Mouse (Mus musculus) forebrain, embryonic 12.5 days (tissue): ENCODE measurements around the gene Olfm3. TPM values are rescaled to one million over a fixed set of nuclear protein-coding genes. Genes with fewer than 3 reads are reported as not detected.

Experiments
- ATAC-seq: fragments of 200-750 bp; cut with Nextera tagmentation; 2 replicates; pipeline ENCODE4 v1.8.0; 2017; ENCODE audit warnings: moderate TSS enrichment; ENCODE audit not compliant: low FRiP score
- H3K27ac ChIP-seq: fragments of 300-500 bp; sonication (generic); 2 replicates; pipeline ENCODE4 v1.5.1; 2016; ENCODE audit warnings: mild to moderate bottlenecking
- H3K27me3 ChIP-seq: fragments of 300-500 bp; sonication (generic); 2 replicates; pipeline ENCODE4 v1.6.1; 2016; ENCODE audit warnings: mild to moderate bottlenecking
- H3K36me3 ChIP-seq: fragments of 300-500 bp; sonication (generic); replicated peaks from 2 replicates; pipeline ENCODE4 v1.6.1; 2016; ENCODE audit warnings: mild to moderate bottlenecking
- H3K4me1 ChIP-seq: fragments of 300-500 bp; sonication (generic); 2 replicates; pipeline ENCODE4 v1.6.1; 2016
- H3K4me2 ChIP-seq: fragments of 300-500 bp; sonication (generic); 2 replicates; pipeline ENCODE4 v1.6.1; 2016; ENCODE audit warnings: mild to moderate bottlenecking, moderate library complexity
- H3K4me3 ChIP-seq: fragments of 300-500 bp; sonication (generic); replicated peaks from 2 replicates; pipeline ENCODE4 v1.5.1; 2016; ENCODE audit warnings: mild to moderate bottlenecking
- H3K9ac ChIP-seq: fragments of 300-500 bp; sonication (generic); 2 replicates; pipeline ENCODE4 v1.6.1; 2016; ENCODE audit warnings: mild to moderate bottlenecking
- H3K9me3 ChIP-seq: fragments of 300-500 bp; sonication (generic); 2 replicates; pipeline ENCODE4 v1.6.1; 2016
- WGBS: fragments of 180-500 bp; shearing (Covaris S2); methylation state at CpG from one replicate; pipeline ENCODE4 v1.1.7; 2016; 5-methylcytosine and 5-hydroxymethylcytosine counted together
- polyA plus RNA-seq: library from polyadenylated mRNA; unstranded; fragments of >200 nt; fragmentation: Nextera tagmentation; extraction: Ambion mirVana; gene quantifications from 2 replicates; pipeline ENCODE4 v1.2.1, GENCODE M21; 2016

Gene Olfm3
- polyA plus RNA-seq, 1 experiment from 2014 or later = 0.92 TPM

DNA sequence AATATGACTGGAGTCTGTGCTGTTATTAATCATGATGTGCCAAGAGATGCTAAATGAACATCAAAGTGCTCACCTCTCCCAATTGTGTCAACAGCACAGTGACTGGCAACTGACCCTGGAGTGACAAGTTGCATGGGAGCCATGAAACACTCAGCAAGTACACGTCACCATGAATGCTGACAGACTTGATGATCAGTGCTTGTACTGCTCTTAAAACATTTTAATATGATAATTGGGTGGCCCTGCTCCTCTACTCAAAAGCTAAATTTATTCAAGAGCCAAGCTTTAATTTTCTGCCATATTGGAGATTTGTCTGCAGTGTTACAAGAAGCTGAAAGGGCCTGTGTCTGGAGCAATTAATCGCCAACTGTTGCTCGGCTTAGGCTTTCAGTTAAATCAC, 184.4 kb downstream of the Olfm3 start:
- no peaks in the 10 kb centered on the region for H3K4me1 ChIP-seq
- no peaks in the 10 kb centered on the region for H3K9me3 ChIP-seq
- H3K27ac ChIP-seq = no peak overlapping the region
- no peaks in the 10 kb centered on the region for H3K27me3 ChIP-seq
- ATAC-seq = no peak
- 60% methylated on average over 3 of the region's 3 CpGs for WGBS
- no peaks in the 10 kb centered on the region for H3K36me3 ChIP-seq
- no peak overlapping the region for H3K9ac ChIP-seq
- no peak overlapping the region for H3K4me3 ChIP-seq
- H3K4me2 ChIP-seq = no peak overlapping the region

DNA sequence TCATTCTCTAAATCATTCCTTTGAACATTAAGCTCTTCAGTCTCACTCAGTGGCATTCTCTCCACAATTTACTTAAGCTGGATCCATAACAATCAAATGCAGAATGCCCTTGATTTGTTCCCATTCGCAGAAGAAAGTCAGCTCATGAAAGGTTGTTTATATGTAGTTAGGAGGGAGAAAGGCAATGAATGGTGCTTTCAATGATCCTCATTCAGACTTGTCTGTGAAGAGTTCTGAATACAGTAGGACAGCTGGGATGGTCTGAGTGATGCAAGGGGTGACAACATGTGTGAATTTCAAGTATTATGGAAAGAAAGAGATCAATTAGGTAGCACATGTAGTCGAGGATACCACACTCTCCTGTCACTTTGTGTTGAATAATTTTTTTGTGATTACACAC, 186.8 kb downstream of the Olfm3 start:
- Histone ChIP-seq H3K9me3 (no peaks in the 10 kb centered on the region), H3K4me2 (no peak overlapping the region), H3K36me3 (no peaks in the 10 kb centered on the region), H3K27me3 (no peaks in the 10 kb centered on the region), H3K4me1 (no peaks in the 10 kb centered on the region), H3K9ac (no peak overlapping the region), H3K27ac (no peak overlapping the region), H3K4me3 (no peak overlapping the region)
- 29% methylated on average over 2 of the region's 2 CpGs for WGBS
- no peak; the same call in 1 of the 2 replicates for ATAC-seq

DNA sequence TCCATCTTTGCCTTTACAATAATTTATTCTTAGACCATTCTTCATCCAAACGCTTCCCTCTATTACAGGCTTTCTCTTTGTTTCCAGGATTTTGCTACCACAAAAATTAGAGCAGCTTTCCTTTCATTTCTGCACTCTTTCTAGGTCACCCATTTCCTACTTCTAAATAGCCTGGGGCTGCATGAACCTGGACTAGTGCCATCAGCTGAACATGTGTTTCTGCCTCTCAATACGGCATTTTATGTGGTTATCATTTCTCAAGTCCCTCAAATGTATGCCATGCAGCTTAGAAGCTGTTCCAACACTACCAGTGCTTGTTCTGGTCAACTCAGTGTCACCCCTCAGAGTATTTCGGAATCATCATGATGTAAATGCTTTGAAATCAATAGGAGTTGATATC, 191.6 kb downstream of the Olfm3 start:
- H3K9ac ChIP-seq = no peak overlapping the region
- no peaks in the 10 kb centered on the region for H3K9me3 ChIP-seq
- H3K27ac ChIP-seq = no peak overlapping the region
- no peaks in the 10 kb centered on the region for H3K36me3 ChIP-seq
- no peaks in the 10 kb centered on the region for H3K27me3 ChIP-seq
- no peak overlapping the region for H3K4me3 ChIP-seq
- 72% methylated on average over 3 of the region's 3 CpGs for WGBS
- H3K4me2 ChIP-seq = no peak overlapping the region
- ATAC-seq = no peak
- H3K4me1 ChIP-seq = no peaks in the 10 kb centered on the region

DNA sequence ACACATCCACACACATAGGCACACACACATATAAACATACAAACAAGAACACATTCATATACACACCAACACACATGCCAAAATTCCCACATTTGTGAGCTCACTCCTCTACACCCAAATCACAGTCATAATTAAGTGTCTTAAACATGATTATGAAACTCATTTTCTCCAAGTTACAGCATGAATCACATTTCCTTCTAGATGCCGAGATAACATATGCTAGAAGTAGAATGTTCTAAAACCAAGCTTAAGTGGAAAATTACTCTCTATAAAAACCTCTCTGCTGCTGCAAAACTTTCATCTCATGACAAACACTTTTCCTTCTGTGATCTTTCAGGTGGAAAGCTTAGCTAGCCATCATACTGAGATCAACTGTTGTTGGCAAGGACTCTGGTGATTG, 195.7 kb downstream of the Olfm3 start:
- ATAC-seq = no peak
- Histone ChIP-seq H3K27ac (no peak overlapping the region), H3K9me3 (no peaks in the 10 kb centered on the region), H3K27me3 (no peaks in the 10 kb centered on the region), H3K4me1 (no peaks in the 10 kb centered on the region), H3K4me3 (no peak overlapping the region), H3K36me3 (no peaks in the 10 kb centered on the region), H3K4me2 (no peak overlapping the region), H3K9ac (no peak overlapping the region)
- 90% methylated on average over 1 of the region's 1 CpGs for WGBS

DNA sequence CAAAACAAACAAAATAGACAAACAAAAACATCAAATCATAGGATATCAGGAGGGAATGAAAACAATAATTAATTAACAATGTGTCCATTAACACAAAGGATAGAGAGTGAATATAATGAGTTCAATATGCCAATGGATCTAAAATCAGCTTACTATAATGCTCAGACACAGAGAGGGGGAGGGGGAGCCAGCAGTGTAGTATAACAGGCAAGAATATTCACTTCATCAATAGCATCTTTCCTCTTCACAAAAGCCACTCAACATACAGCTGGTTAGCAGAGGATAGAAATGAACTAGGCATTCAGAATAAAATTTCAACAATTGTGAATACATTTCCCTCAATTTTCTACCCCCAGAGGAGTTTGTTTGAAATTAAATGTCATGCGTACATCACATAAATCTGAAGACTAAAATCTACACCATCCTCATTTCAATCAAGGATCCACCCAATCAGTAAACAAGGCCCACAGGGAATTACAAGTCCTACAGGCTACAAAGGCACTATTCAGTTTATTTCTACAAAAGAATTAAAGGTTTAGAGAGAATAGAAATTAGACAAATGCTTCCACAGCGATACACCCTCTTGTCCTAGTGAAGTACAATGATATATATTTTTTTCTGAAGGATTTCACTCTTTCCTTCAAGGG, 200.4 kb downstream of the Olfm3 start:
- Histone ChIP-seq H3K4me2 (no peak overlapping the region), H3K9ac (no peak overlapping the region), H3K36me3 (no peaks in the 10 kb centered on the region), H3K4me1 (no peaks in the 10 kb centered on the region), H3K27me3 (no peaks in the 10 kb centered on the region), H3K4me3 (no peak overlapping the region), H3K9me3 (no peaks in the 10 kb centered on the region), H3K27ac (no peak overlapping the region)
- 0 out of 2 replicates have a peak, but pooled peaks have one; percentile 58 for ATAC-seq
- 57% methylated on average over 2 of the region's 2 CpGs for WGBS

DNA sequence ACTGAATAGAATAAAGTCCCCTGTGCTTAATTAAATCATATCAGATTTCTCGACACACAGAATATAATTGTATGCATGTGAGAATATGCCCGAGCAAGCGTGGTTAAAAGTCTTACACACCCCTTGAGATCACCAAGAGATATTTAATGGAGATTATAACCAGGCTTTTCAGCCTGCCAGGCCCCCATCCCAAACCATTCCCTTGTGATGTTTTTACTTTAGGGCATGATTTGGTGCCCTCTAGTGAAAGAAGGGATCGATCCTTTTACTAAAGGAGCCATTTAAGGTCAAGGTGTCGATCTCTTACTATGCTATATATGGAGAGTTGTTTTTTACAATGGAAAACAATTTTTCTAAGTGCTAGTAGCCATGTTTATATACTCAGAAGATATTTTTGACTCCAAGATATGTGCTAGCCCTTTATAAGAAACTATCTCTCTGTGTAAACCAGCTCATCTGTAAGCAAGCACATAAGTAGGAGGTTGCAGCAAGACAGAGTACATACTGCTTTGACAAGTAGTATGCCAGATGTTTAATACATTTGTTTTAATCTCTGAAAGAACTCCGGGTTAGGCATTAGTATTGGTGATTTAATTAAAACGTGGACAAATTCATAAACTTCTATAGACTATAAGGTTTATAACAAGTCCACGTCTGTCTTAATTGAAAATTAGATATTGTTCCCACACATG, 201.1 kb downstream of the Olfm3 start:
- no peak overlapping the region for H3K27ac ChIP-seq
- 0 out of 2 replicates have a peak, but pooled peaks have one; percentile 55 for ATAC-seq
- no peaks in the 10 kb centered on the region for H3K27me3 ChIP-seq
- H3K9me3 ChIP-seq = no peaks in the 10 kb centered on the region
- no peaks in the 10 kb centered on the region for H3K4me1 ChIP-seq
- H3K4me3 ChIP-seq = no peak overlapping the region
- H3K4me2 ChIP-seq = no peak overlapping the region
- no peaks in the 10 kb centered on the region for H3K36me3 ChIP-seq
- 35% methylated on average over 8 of the region's 8 CpGs for WGBS
- no peak overlapping the region for H3K9ac ChIP-seq

DNA sequence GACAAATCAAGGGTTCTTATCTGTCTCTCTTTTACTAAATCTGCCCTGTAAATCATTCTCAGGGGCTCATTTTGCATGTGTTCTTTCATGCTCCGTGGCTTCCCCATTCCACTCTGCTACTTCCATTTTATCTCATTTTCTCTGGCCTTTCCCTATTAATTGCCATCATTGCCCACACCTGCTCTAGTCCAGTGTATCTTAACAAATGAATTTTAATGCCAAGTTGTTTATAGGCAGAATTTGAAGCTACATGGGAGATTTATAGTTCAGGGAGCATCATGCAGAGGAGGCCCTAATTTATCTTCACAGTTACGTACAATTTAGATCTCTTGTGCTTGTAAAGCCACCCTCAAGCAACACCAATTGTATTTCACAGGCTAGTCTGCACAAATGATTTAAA, 241.8 kb downstream of the Olfm3 start:
- Histone ChIP-seq H3K9ac (no peak overlapping the region), H3K9me3 (no peaks in the 10 kb centered on the region), H3K36me3 (no peaks in the 10 kb centered on the region), H3K27ac (no peak overlapping the region), H3K27me3 (no peaks in the 10 kb centered on the region), H3K4me1 (no peaks in the 10 kb centered on the region), H3K4me3 (no peak overlapping the region), H3K4me2 (no peak overlapping the region)
- WGBS = 79% methylated on average over 2 of the region's 2 CpGs
- no peak for ATAC-seq

DNA sequence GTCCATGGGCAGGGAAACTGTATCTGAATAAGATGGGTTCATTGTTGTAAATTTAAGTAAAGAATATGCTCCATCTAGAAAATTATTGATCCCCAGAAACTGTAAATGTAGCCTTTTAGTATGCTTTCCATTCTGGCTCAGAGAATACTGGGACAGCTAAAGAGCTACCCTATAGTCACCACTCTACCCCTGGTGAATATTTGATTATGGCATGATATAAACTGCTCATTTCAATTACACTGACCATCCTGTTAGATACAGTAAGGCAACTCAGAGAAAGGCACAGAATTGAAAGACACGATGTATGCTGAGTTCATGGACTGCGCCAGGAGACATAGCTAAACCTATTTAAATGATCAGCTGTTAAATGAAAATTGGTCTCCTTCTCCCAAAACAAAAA, 242.4 kb downstream of the Olfm3 start:
- no peak for ATAC-seq
- 92% methylated on average over 2 of the region's 2 CpGs for WGBS
- H3K4me2 ChIP-seq = no peak overlapping the region

DNA sequence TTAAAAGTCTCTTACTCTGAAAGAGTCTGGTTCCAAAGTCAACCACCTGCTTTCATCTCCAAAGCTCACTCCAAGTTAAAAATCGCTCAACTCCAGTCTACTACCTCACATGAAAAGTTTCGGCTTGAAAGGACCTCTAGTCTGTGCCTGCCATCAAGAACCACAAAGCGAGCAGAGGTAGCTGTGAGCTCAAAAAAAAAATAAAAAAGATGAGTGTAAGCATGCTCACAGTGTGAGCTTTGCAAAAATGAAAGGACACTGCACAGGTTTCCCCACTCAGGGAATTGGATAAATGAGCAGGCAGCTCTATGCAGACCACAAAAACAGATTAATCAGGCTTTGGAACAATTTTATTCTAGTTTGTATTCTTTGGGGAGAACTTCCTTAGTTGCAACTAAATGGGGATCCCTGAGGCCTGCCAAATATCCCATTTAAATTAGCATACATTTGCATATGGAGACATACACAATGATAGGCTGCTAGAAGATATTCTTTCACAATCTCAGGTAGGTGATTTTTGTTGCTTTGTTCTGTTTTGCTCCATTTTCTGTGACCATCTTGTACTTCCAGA, 255.1 kb downstream of the Olfm3 start:
- no peak overlapping the region for H3K9ac ChIP-seq
- no peak overlapping the region for H3K27ac ChIP-seq
- H3K36me3 ChIP-seq = no peaks in the 10 kb centered on the region
- no peak overlapping the region for H3K4me3 ChIP-seq
- H3K4me2 ChIP-seq = no peak overlapping the region
- no peaks in the 10 kb centered on the region for H3K4me1 ChIP-seq
- H3K9me3 ChIP-seq = no peaks in the 10 kb centered on the region
- 79% methylated on average over 3 of the region's 3 CpGs for WGBS
- no peaks in the 10 kb centered on the region for H3K27me3 ChIP-seq
- no peak for ATAC-seq

More for the DNA sequence above, 242.4 kb downstream of the Olfm3 start:
- no peak overlapping the region for H3K9ac ChIP-seq
- H3K4me1 ChIP-seq = no peaks in the 10 kb centered on the region
- no peaks in the 10 kb centered on the region for H3K9me3 ChIP-seq
- no peak overlapping the region for H3K27ac ChIP-seq
- no peaks in the 10 kb centered on the region for H3K27me3 ChIP-seq
- H3K36me3 ChIP-seq = no peaks in the 10 kb centered on the region
- H3K4me3 ChIP-seq = no peak overlapping the region

DNA sequence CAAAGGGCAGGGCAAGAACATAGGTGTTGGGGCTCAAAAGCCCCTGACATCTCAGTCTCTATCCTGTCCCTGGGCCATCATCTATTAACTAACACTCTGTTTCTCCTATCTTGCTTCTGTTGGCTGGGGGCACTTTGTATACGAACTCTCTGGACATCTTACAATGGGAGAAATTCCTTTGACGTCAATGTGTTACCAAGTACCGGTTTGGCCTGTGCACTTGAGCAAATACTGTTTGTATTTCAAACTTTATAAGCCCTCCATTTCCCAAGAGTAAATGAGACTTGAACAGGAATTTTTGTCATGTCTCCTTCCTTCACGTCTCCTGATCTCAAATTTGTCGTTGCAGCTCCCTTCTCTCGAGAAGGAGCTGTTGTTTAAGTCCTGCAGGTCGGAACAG, 270.7 kb downstream of the Olfm3 start:
- no peaks in the 10 kb centered on the region for H3K27me3 ChIP-seq
- H3K4me2 ChIP-seq = no peak overlapping the region
- no peak overlapping the region for H3K27ac ChIP-seq
- no peak overlapping the region for H3K9ac ChIP-seq
- no peak for ATAC-seq
- 87% methylated on average over 7 of the region's 7 CpGs for WGBS
- H3K36me3 ChIP-seq = no peaks in the 10 kb centered on the region
- H3K4me3 ChIP-seq = no peak overlapping the region
- H3K9me3 ChIP-seq = no peaks in the 10 kb centered on the region
- H3K4me1 ChIP-seq = no peaks in the 10 kb centered on the region
